Mouse (Mus musculus): ENCODE results near the gene Wif1. TPM values are rescaled to one million over a fixed set of nuclear protein-coding genes. Genes with fewer than 3 reads are reported as not detected.

The Wif1 gene
- polyA plus RNA-seq, 1 experiment = not detected

DNA sequence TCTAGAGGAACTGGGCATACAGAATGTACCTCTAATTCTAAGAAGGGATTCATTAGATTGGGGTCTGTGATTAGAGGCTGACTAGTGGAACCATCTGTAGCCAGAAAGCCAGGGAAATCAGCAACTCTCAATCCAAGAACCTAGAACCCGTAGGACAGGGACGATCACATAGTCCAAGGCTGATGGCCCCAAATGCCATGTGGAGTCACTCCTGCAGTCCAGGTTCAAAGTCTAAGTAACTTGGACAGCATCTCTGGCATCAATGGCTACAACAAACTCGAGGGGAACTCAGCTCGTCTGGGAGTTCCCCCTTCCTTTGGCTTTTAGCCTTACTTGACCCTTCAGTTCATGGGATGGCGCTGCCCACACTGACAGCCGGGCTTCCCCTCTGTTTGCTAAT is 87.0 kb downstream of the Wif1 start:
- TF ChIP-seq GATA1 (IDR thresholded peaks at IDR 0.05; ENCODE audit: low read length) = no peak

GRCm38 (mm10) chr10:121124481-121124880 is 90.7 kb downstream of the Wif1 start:
- no peak for TF ChIP-seq GATA1 (IDR thresholded peaks at IDR 0.05; ENCODE audit: low read length)

DNA sequence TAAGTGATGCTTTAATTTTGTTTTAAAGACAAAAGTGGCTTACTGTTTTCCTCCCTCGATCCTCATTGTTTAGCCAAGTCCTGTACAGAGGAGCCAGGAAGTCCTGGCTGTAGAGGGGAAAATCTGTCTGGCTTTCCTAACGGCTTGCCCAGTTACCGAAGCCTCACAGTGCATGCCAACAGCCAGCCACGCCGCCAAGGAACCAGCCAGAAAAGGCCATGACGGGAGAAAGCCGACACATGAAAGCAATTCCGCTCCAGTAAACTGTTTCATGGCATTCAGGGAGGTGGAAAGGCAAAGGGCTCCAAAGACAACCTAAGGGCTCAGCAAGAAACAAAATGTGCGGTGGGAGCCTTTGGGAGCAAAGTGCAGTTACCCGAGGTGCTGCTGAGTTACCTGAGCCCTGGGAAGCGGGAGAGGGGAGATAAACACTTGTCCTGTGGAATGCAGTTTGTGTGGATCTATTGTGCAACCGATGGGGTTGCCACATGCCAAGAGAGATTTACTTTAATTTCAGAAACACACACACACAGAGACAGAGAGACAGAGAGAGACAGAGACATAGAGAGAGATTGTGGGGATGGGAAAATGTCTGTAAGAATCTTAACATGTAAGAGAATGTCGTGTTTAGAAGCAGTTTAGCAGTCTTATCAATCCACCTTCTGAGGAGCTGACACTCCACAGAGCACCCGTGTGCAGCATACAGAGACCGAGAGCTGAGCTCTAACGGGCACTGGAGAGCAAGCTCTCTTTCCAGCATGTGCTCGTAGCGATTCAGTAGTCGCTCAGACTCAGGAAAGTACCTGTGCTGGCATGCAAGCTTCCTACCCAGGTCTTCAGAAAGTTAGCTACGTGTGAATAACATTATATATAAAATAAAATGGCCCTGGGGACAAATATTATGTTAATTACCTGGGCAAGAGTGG is 95.5 kb downstream of the Wif1 start:
- TF ChIP-seq GATA1 (IDR thresholded peaks at IDR 0.05; ENCODE audit: low read length) = no peak

Other genes with a start within 250 kb of the Wif1 start
- gene Msrb3, start 134.9 kb upstream of the Wif1 start, polyA plus RNA-seq (2012) = not detected in 2 replicates
- 16.7 and 20.7 TPM in 2 replicates for gene Lemd3, start 54.6 kb upstream of the Wif1 start, polyA plus RNA-seq (2012)